Mouse (Mus musculus) yolk sac, embryonic 10.5 days (tissue): ENCODE data around the gene Sardh.

Source experiments
- DNase-seq: peaks from one replicate; pipeline ENCODE4 v3.0.0-alpha.2; 2017; ENCODE audit warnings: low spot score

Gene Sardh

GRCm38 (mm10) chr2:27226572-27226971 lies 21.6 kb downstream of the Sardh start:
- DNase-seq: no peak

- DNase-seq: no peak
Measured at GRCm38 (mm10) chr2:27223012-27223421, 25.1 kb downstream of the Sardh start.

GRCm38 (mm10) chr2:27218569-27218968 lies 29.6 kb downstream of the Sardh start:
- no peak for DNase-seq

GRCm38 (mm10) chr2:27218121-27218544 lies 30.0 kb downstream of the Sardh start:
- DNase-seq: no peak

GRCm38 (mm10) chr2:27215537-27215936 lies 32.6 kb downstream of the Sardh start:
- no peak for DNase-seq

GRCm38 (mm10) chr2:27211966-27212893 lies 35.9 kb downstream of the Sardh start:
- DNase-seq: no peak

- DNase-seq: no peak
Measured at GRCm38 (mm10) chr2:27210676-27211210, 37.4 kb downstream of the Sardh start.

GRCm38 (mm10) chr2:27210255-27210654 lies 37.9 kb downstream of the Sardh start:
- peak; percentile 18 for DNase-seq

- DNase-seq: peak; percentile 13
Measured at GRCm38 (mm10) chr2:27209816-27210215, 38.3 kb downstream of the Sardh start.

GRCm38 (mm10) chr2:27209370-27209769 lies 38.8 kb downstream of the Sardh start:
- DNase-seq: no peak

GRCm38 (mm10) chr2:27207126-27207525 lies 41.0 kb downstream of the Sardh start:
- DNase-seq: no peak

GRCm38 (mm10) chr2:27206128-27206797 lies 41.9 kb downstream of the Sardh start:
- no peak for DNase-seq

- no peak for DNase-seq
Measured at GRCm38 (mm10) chr2:27205666-27206065, 42.5 kb downstream of the Sardh start.

- no peak for DNase-seq
Measured at GRCm38 (mm10) chr2:27200586-27200985, 47.6 kb downstream of the Sardh start.

- DNase-seq: no peak
Measured at GRCm38 (mm10) chr2:27198551-27199246, 49.4 kb downstream of the Sardh start.

- DNase-seq: no peak
Measured at GRCm38 (mm10) chr2:27189994-27190393, 58.1 kb downstream of the Sardh start.

- DNase-seq: no peak
Measured at GRCm38 (mm10) chr2:27187531-27187930, 60.6 kb downstream of the Sardh start.

- peak; percentile 42 for DNase-seq
Measured at GRCm38 (mm10) chr2:27183734-27184133, 64.4 kb downstream of the Sardh start.

GRCm38 (mm10) chr2:27181907-27182306 lies 66.2 kb downstream of the Sardh start:
- DNase-seq: peak; percentile 5

GRCm38 (mm10) chr2:27179101-27179500 lies 69.0 kb downstream of the Sardh start:
- no peak for DNase-seq

GRCm38 (mm10) chr2:27175696-27176267 lies 72.4 kb downstream of the Sardh start:
- DNase-seq: no peak

GRCm38 (mm10) chr2:27174242-27174641 lies 73.9 kb downstream of the Sardh start:
- DNase-seq: no peak
